Mouse (Mus musculus) embryonic facial prominence, embryonic 10.5 days (tissue): Measurements from ENCODE around the gene Slain1. TPM values are rescaled to one million over a fixed set of nuclear protein-coding genes. Genes with fewer than 3 reads are reported as not detected.
A peak's percentile ranks its signal among the peaks of the same experiment; 100 is the strongest.

Source experiments
- DNase-seq: peaks from one replicate; pipeline ENCODE4 v3.0.0-alpha.2; 2017; ENCODE audit warnings: low spot score
- H3K27ac ChIP-seq: fragments of 300-500 bp; sonication (generic); replicated peaks from 2 replicates; pipeline ENCODE4 v1.5.1; 2016; ENCODE audit warnings: mild to moderate bottlenecking
- H3K27me3 ChIP-seq: fragments of 300-500 bp; sonication (generic); replicated peaks from 2 replicates; pipeline ENCODE4 v1.6.1; 2016; ENCODE audit warnings: low read depth, mild to moderate bottlenecking; ENCODE audit not compliant: poor library complexity, severe bottlenecking
- H3K36me3 ChIP-seq: fragments of 300-500 bp; sonication (generic); replicated peaks from 2 replicates; pipeline ENCODE4 v1.6.1; 2016; ENCODE audit warnings: mild to moderate bottlenecking, moderate library complexity
- H3K4me1 ChIP-seq: fragments of 300-500 bp; sonication (generic); 2 replicates; pipeline ENCODE4 v1.6.1; 2016
- H3K4me3 ChIP-seq: fragments of 300-500 bp; sonication (generic); 2 replicates; pipeline ENCODE4 v1.5.1; 2016; ENCODE audit warnings: mild to moderate bottlenecking, moderate library complexity
- H3K9me3 ChIP-seq: fragments of 300-500 bp; sonication (generic); 2 replicates; pipeline ENCODE4 v1.6.1; 2016; ENCODE audit warnings: mild to moderate bottlenecking
- whole genome bisulfite sequencing: fragments of 180-500 bp; shearing (Covaris S2); methylation state at CpG from one replicate; pipeline ENCODE4 v1.1.7; 2016; 5-methylcytosine and 5-hydroxymethylcytosine counted together
- polyA plus RNA-seq: library from polyadenylated mRNA; unstranded; fragments of >200 nt; fragmentation: Nextera tagmentation; extraction: Ambion mirVana; gene quantifications from 2 replicates; pipeline ENCODE4 v1.2.1, GENCODE M21; 2016

The Slain1 gene
- polyA plus RNA-seq, 1 experiment from 2014 or later: 3.9 TPM

DNA sequence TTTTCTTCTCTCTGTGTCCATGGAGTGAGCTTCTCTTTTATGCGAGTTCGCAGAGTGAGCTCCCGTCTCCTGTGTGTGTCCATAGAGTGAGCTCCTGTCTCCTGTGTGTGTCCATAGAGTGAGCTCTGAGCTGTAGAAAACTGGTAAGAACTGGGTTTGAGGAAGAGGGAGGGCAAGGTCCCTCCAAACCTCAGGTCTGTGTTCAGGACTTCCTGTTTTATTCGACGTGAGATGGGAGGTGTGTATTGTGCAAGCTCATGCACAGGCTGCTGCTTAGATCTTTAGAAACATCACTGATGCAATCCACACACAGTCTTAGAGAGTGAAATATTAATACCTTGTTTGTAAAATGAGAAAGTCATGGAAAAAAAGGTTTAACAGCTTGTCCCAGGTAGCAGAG, 63.0 kb downstream of the Slain1 start:
- no peaks in the 10 kb centered on the region for H3K27me3 ChIP-seq
- H3K27ac ChIP-seq: no peak overlapping the region
- H3K4me3 ChIP-seq: no peak overlapping the region
- H3K4me1 ChIP-seq: no peaks in the 10 kb centered on the region
- H3K9me3 ChIP-seq: no peaks in the 10 kb centered on the region
- H3K36me3 ChIP-seq: no peaks in the 10 kb centered on the region
- DNase-seq: no peak
- 86% methylated on average over 5 of the region's 5 CpGs for WGBS

GRCm38 (mm10) chr14:103717516-103717915, 67.5 kb downstream of the Slain1 start:
- Histone ChIP-seq H3K27me3 (no peaks in the 10 kb centered on the region), H3K4me3 (no peak overlapping the region), H3K9me3 (no peaks in the 10 kb centered on the region), H3K27ac (no peak overlapping the region), H3K4me1 (peaks cover 10% of the 10 kb centered on the region), H3K36me3 (no peaks in the 10 kb centered on the region)
- no peak for DNase-seq
- 41% methylated on average over 5 of the region's 5 CpGs for WGBS

- DNase-seq: no peak
- Histone ChIP-seq H3K4me1 (peaks cover 10% of the 10 kb centered on the region), H3K36me3 (no peaks in the 10 kb centered on the region), H3K27ac (no peak overlapping the region), H3K9me3 (no peaks in the 10 kb centered on the region), H3K4me3 (no peak overlapping the region), H3K27me3 (no peaks in the 10 kb centered on the region)
- 69% methylated on average over 5 of the region's 5 CpGs for WGBS
Observed at GRCm38 (mm10) chr14:103717979-103718378, 68.0 kb downstream of the Slain1 start.

GRCm38 (mm10) chr14:103718393-103718792, 68.4 kb downstream of the Slain1 start:
- no peak overlapping the region for H3K27ac ChIP-seq
- no peaks in the 10 kb centered on the region for H3K9me3 ChIP-seq
- no peaks in the 10 kb centered on the region for H3K27me3 ChIP-seq
- WGBS: 46% methylated on average over 5 of the region's 5 CpGs
- peaks cover 10% of the 10 kb centered on the region for H3K4me1 ChIP-seq
- H3K4me3 ChIP-seq: no peak overlapping the region
- H3K36me3 ChIP-seq: no peaks in the 10 kb centered on the region
- no peak for DNase-seq

GRCm38 (mm10) chr14:103718836-103719575, 69.0 kb downstream of the Slain1 start:
- Histone ChIP-seq H3K9me3 (no peaks in the 10 kb centered on the region), H3K4me3 (peak overlapping the region; percentile 45), H3K36me3 (no peaks in the 10 kb centered on the region), H3K4me1 (peaks cover 10% of the 10 kb centered on the region), H3K27ac (peak overlapping the region; percentile 83), H3K27me3 (no peaks in the 10 kb centered on the region)
- WGBS: 16% methylated on average over 15 of the region's 15 CpGs
- DNase-seq: peak; percentile 86

DNA sequence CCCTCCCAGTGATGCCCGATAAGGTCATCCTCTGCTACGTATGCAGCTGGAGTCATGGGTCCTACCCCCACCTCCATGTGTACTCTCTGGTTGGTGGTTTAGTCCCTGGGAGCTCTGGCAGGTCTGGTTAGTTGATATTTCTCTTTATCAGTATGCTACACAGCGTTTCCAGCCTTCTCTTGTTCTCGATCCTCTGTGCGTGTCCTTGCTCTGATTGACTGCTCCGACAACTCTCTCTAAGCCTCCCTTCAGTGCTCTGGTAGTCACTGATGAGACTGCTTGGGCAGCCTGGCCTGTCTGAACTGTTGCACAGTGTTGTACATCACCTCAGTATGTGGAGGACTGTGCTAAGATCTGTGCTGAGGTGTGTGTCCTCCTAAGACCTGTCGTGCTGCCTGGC, 70.1 kb downstream of the Slain1 start:
- H3K27me3 ChIP-seq: no peaks in the 10 kb centered on the region
- no peak for DNase-seq
- H3K36me3 ChIP-seq: no peaks in the 10 kb centered on the region
- H3K4me1 ChIP-seq: peaks cover 10% of the 10 kb centered on the region
- H3K9me3 ChIP-seq: no peaks in the 10 kb centered on the region
- 0 out of 2 replicates have a peak overlapping the region, but pooled peaks have one; percentile 6 for H3K27ac ChIP-seq
- 78% methylated on average over 7 of the region's 7 CpGs for WGBS
- no peak overlapping the region for H3K4me3 ChIP-seq

GRCm38 (mm10) chr14:103720637-103721355, 70.8 kb downstream of the Slain1 start:
- H3K27ac ChIP-seq: no peak overlapping the region
- H3K4me3 ChIP-seq: no peak overlapping the region
- H3K27me3 ChIP-seq: no peaks in the 10 kb centered on the region
- H3K36me3 ChIP-seq: no peaks in the 10 kb centered on the region
- H3K9me3 ChIP-seq: no peaks in the 10 kb centered on the region
- 56% methylated on average over 13 of the region's 13 CpGs for whole genome bisulfite sequencing
- peaks cover 10% of the 10 kb centered on the region for H3K4me1 ChIP-seq
- DNase-seq: peak; percentile 78

DNA sequence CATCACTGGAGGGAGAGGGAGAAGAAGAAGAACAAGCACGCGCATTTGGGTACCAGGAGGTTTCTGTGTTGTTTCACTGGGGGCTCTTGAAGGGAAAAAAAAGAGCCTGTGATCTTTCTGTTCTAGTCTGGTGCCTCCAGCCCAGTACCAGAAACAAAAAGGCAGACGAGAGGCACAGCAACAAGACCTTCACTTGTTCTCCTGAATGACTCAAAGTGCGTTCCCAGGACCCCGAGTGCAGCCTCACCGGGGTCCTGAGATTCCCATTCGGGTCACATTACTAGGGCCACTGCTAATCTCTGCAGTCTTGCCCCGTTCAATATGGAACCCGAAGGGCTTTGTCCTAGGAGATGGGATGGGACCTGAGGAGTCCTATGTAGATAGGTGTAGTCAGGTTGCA, 73.3 kb downstream of the Slain1 start:
- Histone ChIP-seq H3K4me1 (peaks cover 10% of the 10 kb centered on the region), H3K4me3 (no peak overlapping the region), H3K27ac (no peak overlapping the region), H3K27me3 (no peaks in the 10 kb centered on the region), H3K36me3 (no peaks in the 10 kb centered on the region), H3K9me3 (no peaks in the 10 kb centered on the region)
- WGBS: 78% methylated on average over 9 of the region's 9 CpGs
- no peak for DNase-seq

- 88% methylated on average over 4 of the region's 4 CpGs for WGBS
- no peak for DNase-seq
- no peak overlapping the region for H3K4me3 ChIP-seq
- H3K4me1 ChIP-seq: peaks cover 10% of the 10 kb centered on the region
- H3K27me3 ChIP-seq: no peaks in the 10 kb centered on the region
- H3K9me3 ChIP-seq: no peaks in the 10 kb centered on the region
- no peaks in the 10 kb centered on the region for H3K36me3 ChIP-seq
- H3K27ac ChIP-seq: no peak overlapping the region
Observed at GRCm38 (mm10) chr14:103723841-103724240, 73.8 kb downstream of the Slain1 start.

DNA sequence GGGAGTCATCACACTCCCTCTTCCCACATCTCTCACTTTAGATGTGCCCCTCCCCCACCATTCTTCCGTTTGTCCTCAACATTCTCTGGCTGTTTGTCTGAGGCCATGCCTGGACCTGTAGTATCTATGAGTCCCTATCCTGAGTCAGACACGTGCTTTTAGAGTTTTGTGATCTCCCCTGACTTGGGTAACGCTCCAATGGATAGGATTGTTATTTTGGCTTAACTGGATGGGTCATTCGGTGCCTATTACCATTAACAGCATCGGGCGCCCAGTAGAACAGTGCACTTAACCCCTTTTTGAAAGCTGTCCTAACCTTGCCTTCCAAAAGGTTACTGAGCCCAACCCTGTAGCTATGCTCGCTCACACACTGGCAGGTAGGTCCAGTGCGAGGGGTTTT, 78.5 kb downstream of the Slain1 start:
- no peak for DNase-seq

GRCm38 (mm10) chr14:103728951-103729725, 79.1 kb downstream of the Slain1 start:
- no peaks in the 10 kb centered on the region for H3K9me3 ChIP-seq
- peaks cover 15% of the 10 kb centered on the region for H3K4me1 ChIP-seq
- no peaks in the 10 kb centered on the region for H3K27me3 ChIP-seq
- DNase-seq: no peak
- 79% methylated on average over 23 of the region's 23 CpGs for WGBS
- H3K27ac ChIP-seq: no peak overlapping the region
- no peak overlapping the region for H3K4me3 ChIP-seq
- H3K36me3 ChIP-seq: no peaks in the 10 kb centered on the region

More for the DNA sequence above, 78.5 kb downstream of the Slain1 start:
- Histone ChIP-seq H3K4me1 (peaks cover 15% of the 10 kb centered on the region), H3K36me3 (no peaks in the 10 kb centered on the region), H3K27ac (no peak overlapping the region), H3K4me3 (no peak overlapping the region), H3K9me3 (no peaks in the 10 kb centered on the region), H3K27me3 (no peaks in the 10 kb centered on the region)
- WGBS: 86% methylated on average over 8 of the region's 8 CpGs

DNA sequence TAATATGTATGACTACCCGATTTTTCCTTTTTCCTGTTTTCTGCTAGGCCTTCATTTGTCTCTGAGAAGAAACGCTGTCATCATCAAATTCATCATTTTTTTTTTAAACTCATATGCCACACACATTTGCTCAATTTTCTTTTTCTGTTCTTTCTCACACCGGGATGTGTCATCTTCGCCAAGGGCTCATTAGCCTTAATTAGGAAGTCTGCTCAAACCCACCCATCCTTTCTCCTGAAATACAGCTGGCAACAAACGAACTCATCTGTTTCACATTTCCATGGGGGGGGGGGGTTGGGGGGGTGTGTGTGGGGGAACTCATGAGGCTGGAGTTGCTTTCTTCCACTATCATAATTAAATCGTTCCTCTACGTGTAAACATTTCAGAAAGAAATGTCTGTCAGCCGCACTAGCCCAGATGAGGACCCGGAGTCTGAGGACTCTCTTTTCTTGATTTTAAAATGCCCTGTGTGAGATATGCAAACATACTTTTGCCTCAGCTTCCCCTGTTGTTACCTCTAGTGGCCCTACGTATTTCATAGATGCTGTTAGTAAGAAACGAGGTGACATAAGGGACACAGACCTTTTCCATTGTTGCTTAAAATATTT, 79.8 kb downstream of the Slain1 start:
- H3K9me3 ChIP-seq: no peaks in the 10 kb centered on the region
- DNase-seq: peak; percentile 35
- WGBS: 53% methylated on average over 11 of the region's 11 CpGs

More for the DNA sequence above, 79.8 kb downstream of the Slain1 start:
- Histone ChIP-seq H3K4me3 (no peak overlapping the region), H3K27ac (peak overlapping the region; percentile 37; the same call in 1 of the 2 replicates), H3K27me3 (no peaks in the 10 kb centered on the region), H3K4me1 (peaks cover 15% of the 10 kb centered on the region), H3K36me3 (no peaks in the 10 kb centered on the region)
